In genomic region chr11:100315439-100315838, GRCm38 (mm10) we compare ENCODE assay signal across 28 mouse cellular contexts. TPM values are rescaled to one million over a fixed set of nuclear protein-coding genes. Genes with fewer than 3 reads are reported as not detected.
DNase-seq lines count a peak whose midpoint lies in the region; ATAC-seq and TF ChIP-seq lines count a peak whose summit lies in the region.
"Had no signal": no experiment of that assay in that cellular context is flagged by ENCODE, and none has a peak within 500 bp of the region (broad histone marks: within the 10 kb centered on the region; RNA-seq: fewer than 3 reads in every experiment).

No protein-coding gene starts in this region.

- no peak overlapping the region for H3K9ac ChIP-seq in hindbrain, embryonic 15.5 days
- H3K9ac ChIP-seq in hindbrain, embryonic 11.5 days (ENCODE audit: low read depth, low read length), result no peak overlapping the region
- H3K9ac ChIP-seq in liver, embryonic 15.5 days, result no peak overlapping the region
- no peak overlapping the region for H3K9ac ChIP-seq in liver, embryonic 12.5 days
- no peak overlapping the region for H3K9ac ChIP-seq in ES-Bruce4 (ENCODE audit: low read depth, poor library complexity, severe bottlenecking)
- H3K9ac ChIP-seq: embryonic facial prominence, embryonic 12.5 days; forebrain, embryonic 13.5 days; forebrain, embryonic 15.5 days had no signal

- H3K27me3 ChIP-seq in hindbrain, embryonic 15.5 days, result no peaks in the 10 kb centered on the region
- no peaks in the 10 kb centered on the region for H3K27me3 ChIP-seq in hindbrain, embryonic 11.5 days (ENCODE audit: control insufficient read depth, insufficient read depth, low read length)
- no peaks in the 10 kb centered on the region for H3K27me3 ChIP-seq in liver, embryonic 15.5 days
- no peaks in the 10 kb centered on the region for H3K27me3 ChIP-seq in liver, embryonic 12.5 days (replicated peaks)
- H3K27me3 ChIP-seq in ES-Bruce4 (ENCODE audit: control insufficient read depth, insufficient read depth, low read length, poor library complexity, severe bottlenecking), result no peaks in the 10 kb centered on the region
- H3K27me3 ChIP-seq: embryonic facial prominence, embryonic 12.5 days; forebrain, embryonic 13.5 days; forebrain, embryonic 15.5 days; Patski had no signal

- H3K4me3 ChIP-seq in hindbrain, embryonic 15.5 days, result no peak overlapping the region
- H3K4me3 ChIP-seq in hindbrain, embryonic 11.5 days (ENCODE audit: low read depth, low read length), result no peak overlapping the region
- H3K4me3 ChIP-seq in liver, embryonic 15.5 days (replicated peaks), result no peak overlapping the region
- no peak overlapping the region for H3K4me3 ChIP-seq in liver, embryonic 12.5 days
- H3K4me3 ChIP-seq in ES-Bruce4 (ENCODE audit: low read depth, low read length), result no peak overlapping the region
- H3K4me3 ChIP-seq: embryonic facial prominence, embryonic 10.5 days; embryonic facial prominence, embryonic 12.5 days; forebrain, embryonic 13.5 days; forebrain, embryonic 15.5 days had no signal

- TF ChIP-seq EP300 in ES-Bruce4 (IDR thresholded peaks at IDR 0.05; ENCODE audit: insufficient read depth, low read depth, low read length), result no peak

- no peaks in the 10 kb centered on the region for H3K9me3 ChIP-seq in hindbrain, embryonic 15.5 days
- H3K9me3 ChIP-seq in hindbrain, embryonic 11.5 days (ENCODE audit: control insufficient read depth, low read length), result no peaks in the 10 kb centered on the region
- no peaks in the 10 kb centered on the region for H3K9me3 ChIP-seq in liver, embryonic 15.5 days (replicated peaks)
- H3K9me3 ChIP-seq in liver, embryonic 12.5 days (replicated peaks), result no peaks in the 10 kb centered on the region
- H3K9me3 ChIP-seq in ES-Bruce4 (replicated peaks; ENCODE audit: control insufficient read depth, insufficient read depth, low read length, poor library complexity, severe bottlenecking), result no peaks in the 10 kb centered on the region
- H3K9me3 ChIP-seq: embryonic facial prominence, embryonic 10.5 days; embryonic facial prominence, embryonic 12.5 days; forebrain, embryonic 13.5 days; forebrain, embryonic 15.5 days; G1E had no signal

- no peak for ATAC-seq in hindbrain, embryonic 15.5 days (ENCODE audit: low FRiP score, low read depth)
- ATAC-seq in hindbrain, embryonic 11.5 days (ENCODE audit: low FRiP score), result no peak
- no peak for ATAC-seq in liver, embryonic 15.5 days (ENCODE audit: insufficient read depth)
- no peak for ATAC-seq in liver, embryonic 12.5 days
- ATAC-seq in megakaryocyte-erythroid progenitor cell, adult 5-6 weeks (replicated peaks; ENCODE audit: low FRiP score, low TSS enrichment, poor library complexity, severe bottlenecking), result no peak
- ATAC-seq: activated CD4-positive, CD25-positive, alpha-beta regulatory T cell, adult 4 months; CD4-positive, CD25-positive, alpha-beta regulatory T cell, adult 4 months; forebrain, embryonic 13.5 days; forebrain, embryonic 15.5 days; Patski had no signal

- no peaks in the 10 kb centered on the region for H3K36me3 ChIP-seq in hindbrain, embryonic 15.5 days
- H3K36me3 ChIP-seq in hindbrain, embryonic 11.5 days (ENCODE audit: control insufficient read depth, insufficient read depth, low read length), result no peaks in the 10 kb centered on the region
- H3K36me3 ChIP-seq in liver, embryonic 15.5 days (replicated peaks), result peaks cover under 1% of the 10 kb centered on the region
- peaks cover 1% of the 10 kb centered on the region for H3K36me3 ChIP-seq in liver, embryonic 12.5 days
- peaks cover under 1% of the 10 kb centered on the region; the same call in 1 of the 2 replicates for H3K36me3 ChIP-seq in ES-Bruce4 (ENCODE audit: control insufficient read depth, insufficient read depth, low read length, poor library complexity, severe bottlenecking)
- H3K36me3 ChIP-seq: embryonic facial prominence, embryonic 12.5 days; forebrain, embryonic 15.5 days had no signal

- peaks cover 13% of the 10 kb centered on the region; the same call in 1 of the 2 replicates for H3K4me1 ChIP-seq in hindbrain, embryonic 15.5 days (replicated peaks)
- no peaks in the 10 kb centered on the region for H3K4me1 ChIP-seq in hindbrain, embryonic 11.5 days (replicated peaks; ENCODE audit: control insufficient read depth, insufficient read depth, low read length)
- H3K4me1 ChIP-seq in liver, embryonic 15.5 days (replicated peaks), result peaks cover 36% of the 10 kb centered on the region
- peaks cover 22% of the 10 kb centered on the region for H3K4me1 ChIP-seq in liver, embryonic 12.5 days
- peaks cover 3% of the 10 kb centered on the region for H3K4me1 ChIP-seq in ES-Bruce4 (ENCODE audit: control insufficient read depth, insufficient read depth, low read length)
- H3K4me1 ChIP-seq: embryonic facial prominence, embryonic 12.5 days; forebrain, embryonic 13.5 days had no signal

- 90% methylated on average over 5 of the region's 5 CpGs for WGBS in hindbrain, embryonic 15.5 days
- 93% methylated on average over 5 of the region's 5 CpGs for WGBS in hindbrain, embryonic 11.5 days
- 79% methylated on average over 5 of the region's 5 CpGs for WGBS in liver, embryonic 15.5 days (ENCODE audit: insufficient replicate concordance)
- 87% methylated on average over 5 of the region's 5 CpGs for WGBS in liver, embryonic 12.5 days (ENCODE audit: insufficient replicate concordance)

- DNase-seq in hindbrain, embryonic 11.5 days (ENCODE audit: low spot score), result no peak
- peak; percentile 51 for DNase-seq in yolk sac, embryonic 10.5 days (ENCODE audit: low spot score)
- DNase-seq: adrenal gland, adult 8-10 months; adrenal gland, postnatal 14 days; adrenal gland, postnatal 36 days; B cell, adult 2 months; cerebellum, adult 11-12 months; cerebellum, adult 2 months; cerebellum, adult 9-10 months; cerebellum, postnatal 10 days; cerebellum, postnatal 25 days had no signal

- no peak for TF ChIP-seq CTCF in ES-Bruce4 (IDR thresholded peaks at IDR 0.05; ENCODE audit: low read depth, low read length)

- 0 out of 2 replicates have a peak overlapping the region, but pooled peaks have one; percentile 11 for H3K27ac ChIP-seq in hindbrain, embryonic 15.5 days (replicated peaks)
- no peak overlapping the region for H3K27ac ChIP-seq in hindbrain, embryonic 11.5 days (ENCODE audit: low read depth, low read length)
- H3K27ac ChIP-seq in liver, embryonic 15.5 days (replicated peaks), result 0 out of 2 replicates have a peak overlapping the region, but pooled peaks have one; percentile 25
- H3K27ac ChIP-seq in liver, embryonic 12.5 days, result no peak overlapping the region
- peak overlapping the region; percentile 67 for H3K27ac ChIP-seq in ES-Bruce4 (ENCODE audit: insufficient read depth, low read length)
- H3K27ac ChIP-seq: embryonic facial prominence, embryonic 10.5 days; embryonic facial prominence, embryonic 12.5 days; forebrain, embryonic 13.5 days; forebrain, embryonic 15.5 days had no signal

- TF ChIP-seq POLR2A in ES-Bruce4 (IDR thresholded peaks at IDR 0.05; ENCODE audit: insufficient read depth, low read length), result no peak

- no peak overlapping the region for H3K4me2 ChIP-seq in hindbrain, embryonic 15.5 days
- H3K4me2 ChIP-seq in hindbrain, embryonic 11.5 days (replicated peaks; ENCODE audit: low read depth, low read length), result no peak overlapping the region
- H3K4me2 ChIP-seq in liver, embryonic 15.5 days, result no peak overlapping the region
- H3K4me2 ChIP-seq in liver, embryonic 12.5 days, result no peak overlapping the region
- H3K4me2 ChIP-seq: embryonic facial prominence, embryonic 12.5 days; forebrain, embryonic 13.5 days; forebrain, embryonic 15.5 days had no signal

RNA-seq across cellular contexts. Expression of gene Eif1, which starts 4.2 kb away (rescaled TPM):
- polyA plus RNA-seq in hindbrain, embryonic 15.5 days (2015; fragmentation: Nextera tagmentation; extraction: Ambion mirVana), result 1,215 and 1,231 TPM in 2 replicates
- 1,709 and 1,853 TPM in 2 replicates for polyA plus RNA-seq in hindbrain, embryonic 11.5 days (2014; fragmentation: Nextera tagmentation; extraction: Ambion mirVana)
- 1,286 and 1,576 TPM in 2 replicates for polyA plus RNA-seq in liver, embryonic 15.5 days (2015; fragmentation: Nextera tagmentation; extraction: Ambion mirVana)
- polyA plus RNA-seq in liver, embryonic 12.5 days (2016; fragmentation: Nextera tagmentation; extraction: Ambion mirVana), result 1,823 and 1,858 TPM in 2 replicates
- 718 and 769 TPM in 2 replicates for polyA plus RNA-seq in ES-Bruce4 (2011; ENCODE audit: insufficient read depth, insufficient read length, low read depth, missing spikeins)
- total RNA-seq in megakaryocyte-erythroid progenitor cell, adult 5-6 weeks (2014; fragmentation: Nextera tagmentation), result 1,051 and 1,260 TPM in 2 replicates
- total RNA-seq in megakaryocyte-erythroid progenitor cell, adult 5-6 weeks (2017), result 170 and 204 TPM in 2 replicates

RNA-seq across cellular contexts. Expression of gene Gast, which starts 18.8 kb away (rescaled TPM):
- 0.38 TPM in 1 of 2 replicates, not detected in the other for polyA plus RNA-seq in hindbrain, embryonic 15.5 days (2015; fragmentation: Nextera tagmentation; extraction: Ambion mirVana)
- 1.1 TPM in 1 of 2 replicates, not detected in the other for polyA plus RNA-seq in hindbrain, embryonic 11.5 days (2014; fragmentation: Nextera tagmentation; extraction: Ambion mirVana)
- polyA plus RNA-seq in liver, embryonic 15.5 days (2015; fragmentation: Nextera tagmentation; extraction: Ambion mirVana), result not detected in 2 replicates
- polyA plus RNA-seq in liver, embryonic 12.5 days (2016; fragmentation: Nextera tagmentation; extraction: Ambion mirVana), result not detected in 2 replicates
- not detected in 2 replicates for polyA plus RNA-seq in ES-Bruce4 (2011; ENCODE audit: insufficient read depth, insufficient read length, low read depth, missing spikeins)
- total RNA-seq in megakaryocyte-erythroid progenitor cell, adult 5-6 weeks (2014; fragmentation: Nextera tagmentation), result not detected in 2 replicates
- total RNA-seq in megakaryocyte-erythroid progenitor cell, adult 5-6 weeks (2017), result not detected in 2 replicates
- total RNA-seq: adrenal gland, adult 18-20 months; adrenal gland, adult 8-10 months; adrenal gland, postnatal 14 days; adrenal gland, postnatal 36 days; CH12.LX; G1E had no signal
- polyA plus RNA-seq: activated CD4-positive, CD25-positive, alpha-beta regulatory T cell, adult 4 months; CD4-positive, CD25-positive, alpha-beta regulatory T cell, adult 4 months; cerebellum, adult 2 months; embryonic facial prominence, embryonic 12.5 days; G1E; Patski had no signal

RNA-seq across cellular contexts. Expression of gene Hap1, which starts 40.5 kb away (rescaled TPM):
- polyA plus RNA-seq in hindbrain, embryonic 15.5 days (2015; fragmentation: Nextera tagmentation; extraction: Ambion mirVana), result 253 and 256 TPM in 2 replicates
- 12.0 and 12.8 TPM in 2 replicates for polyA plus RNA-seq in hindbrain, embryonic 11.5 days (2014; fragmentation: Nextera tagmentation; extraction: Ambion mirVana)
- polyA plus RNA-seq in liver, embryonic 15.5 days (2015; fragmentation: Nextera tagmentation; extraction: Ambion mirVana), result 0.33 and 0.45 TPM in 2 replicates
- polyA plus RNA-seq in liver, embryonic 12.5 days (2016; fragmentation: Nextera tagmentation; extraction: Ambion mirVana), result 0.43 and 0.47 TPM in 2 replicates
- 12.7 and 13.6 TPM in 2 replicates for polyA plus RNA-seq in ES-Bruce4 (2011; ENCODE audit: insufficient read depth, insufficient read length, low read depth, missing spikeins)
- not detected in 2 replicates for total RNA-seq in megakaryocyte-erythroid progenitor cell, adult 5-6 weeks (2014; fragmentation: Nextera tagmentation)
- not detected in 2 replicates for total RNA-seq in megakaryocyte-erythroid progenitor cell, adult 5-6 weeks (2017)
- polyA plus RNA-seq: G1E had no signal

RNA-seq across cellular contexts. Expression of gene Krt42, which starts 45.8 kb away (rescaled TPM):
- polyA plus RNA-seq in hindbrain, embryonic 15.5 days (2015; fragmentation: Nextera tagmentation; extraction: Ambion mirVana), result not detected in 2 replicates
- polyA plus RNA-seq in hindbrain, embryonic 11.5 days (2014; fragmentation: Nextera tagmentation; extraction: Ambion mirVana), result not detected in 2 replicates
- not detected in 2 replicates for polyA plus RNA-seq in liver, embryonic 15.5 days (2015; fragmentation: Nextera tagmentation; extraction: Ambion mirVana)
- not detected in 2 replicates for polyA plus RNA-seq in liver, embryonic 12.5 days (2016; fragmentation: Nextera tagmentation; extraction: Ambion mirVana)
- polyA plus RNA-seq in ES-Bruce4 (2011; ENCODE audit: insufficient read depth, insufficient read length, low read depth, missing spikeins), result 20.6 and 21.5 TPM in 2 replicates
- total RNA-seq in megakaryocyte-erythroid progenitor cell, adult 5-6 weeks (2014; fragmentation: Nextera tagmentation), result not detected in 2 replicates
- total RNA-seq in megakaryocyte-erythroid progenitor cell, adult 5-6 weeks (2017), result not detected in 2 replicates
- total RNA-seq: adrenal gland, adult 18-20 months; adrenal gland, adult 8-10 months; adrenal gland, postnatal 14 days; adrenal gland, postnatal 36 days; CH12.LX had no signal
- polyA plus RNA-seq: activated CD4-positive, CD25-positive, alpha-beta regulatory T cell, adult 4 months; CD4-positive, CD25-positive, alpha-beta regulatory T cell, adult 4 months; cerebellum, adult 2 months; cortical plate, adult 2 months; embryonic facial prominence, embryonic 10.5 days; embryonic facial prominence, embryonic 12.5 days; forebrain, embryonic 11.5 days; forebrain, embryonic 13.5 days; forebrain, embryonic 15.5 days; G1E had no signal

RNA-seq across cellular contexts. Expression of gene Krt17, which starts 54.6 kb away (rescaled TPM):
- polyA plus RNA-seq in hindbrain, embryonic 15.5 days (2015; fragmentation: Nextera tagmentation; extraction: Ambion mirVana), result 0.18 and 0.39 TPM in 2 replicates
- polyA plus RNA-seq in hindbrain, embryonic 11.5 days (2014; fragmentation: Nextera tagmentation; extraction: Ambion mirVana), result 0.22 and 0.25 TPM in 2 replicates
- 0.33 and 0.40 TPM in 2 replicates for polyA plus RNA-seq in liver, embryonic 15.5 days (2015; fragmentation: Nextera tagmentation; extraction: Ambion mirVana)
- 0.27 and 0.30 TPM in 2 replicates for polyA plus RNA-seq in liver, embryonic 12.5 days (2016; fragmentation: Nextera tagmentation; extraction: Ambion mirVana)
- 10.5 and 11.8 TPM in 2 replicates for polyA plus RNA-seq in ES-Bruce4 (2011; ENCODE audit: insufficient read depth, insufficient read length, low read depth, missing spikeins)
- total RNA-seq in megakaryocyte-erythroid progenitor cell, adult 5-6 weeks (2014; fragmentation: Nextera tagmentation), result not detected in 2 replicates
- not detected in 2 replicates for total RNA-seq in megakaryocyte-erythroid progenitor cell, adult 5-6 weeks (2017)
- total RNA-seq: adrenal gland, adult 18-20 months; adrenal gland, adult 8-10 months; adrenal gland, postnatal 14 days; adrenal gland, postnatal 36 days; G1E had no signal
- polyA plus RNA-seq: forebrain, embryonic 11.5 days; forebrain, embryonic 15.5 days had no signal

Comparison
In these comparisons a context has a peak if more than half of its experiments do, and no peak if none do; other contexts are left out.
1. H3K27ac ChIP-seq: peak in hindbrain, embryonic 15.5 days (single experiment), liver, embryonic 15.5 days (single experiment) and ES-Bruce4 (single experiment); none in hindbrain, embryonic 11.5 days (single experiment) and liver, embryonic 12.5 days (single experiment).
2. RNA of gene Hap1, which starts 40.5 kb away (polyA plus RNA-seq): 253 to 256 TPM in hindbrain, embryonic 15.5 days; 12.7 to 13.6 TPM in ES-Bruce4, 12.0 to 12.8 TPM in hindbrain, embryonic 11.5 days, 0.33 to 0.45 TPM in liver, embryonic 15.5 days and 0.43 to 0.47 TPM in liver, embryonic 12.5 days; every median in the first group is over 10 times any median in the second.